Mouse (Mus musculus) forebrain, postnatal 0 days (tissue): ENCODE data around the gene Ythdc1. TPM values are rescaled to one million over a fixed set of nuclear protein-coding genes. Genes with fewer than 3 reads are reported as not detected.

ENCODE experiments used
- ATAC-seq: fragments of 200-750 bp; cut with Nextera tagmentation; 2 replicates; pipeline ENCODE4 v1.8.0; 2017; ENCODE audit warnings: mild to moderate bottlenecking, moderate library complexity
- DNase-seq: peaks from one replicate; pipeline ENCODE4 v3.0.0-alpha.2; 2015
- H3K27ac ChIP-seq: fragments of 300-500 bp; sonication (generic); 2 replicates; pipeline ENCODE4 v1.5.1; 2014; ENCODE audit warnings: low read depth, mild to moderate bottlenecking, antibody characterized with exemption, low read length, moderate library complexity, mixed read lengths
- H3K27me3 ChIP-seq: fragments of 300-500 bp; sonication (generic); 2 replicates; pipeline ENCODE4 v1.6.1; 2014; ENCODE audit warnings: mild to moderate bottlenecking, low read length, mixed read lengths; ENCODE audit not compliant: insufficient read depth
- H3K36me3 ChIP-seq: fragments of 300-500 bp; sonication (generic); 2 replicates; pipeline ENCODE4 v1.6.1; 2014; ENCODE audit warnings: mild to moderate bottlenecking, moderate library complexity; ENCODE audit not compliant: insufficient read depth
- H3K4me1 ChIP-seq: fragments of 300-500 bp; sonication (generic); 2 replicates; pipeline ENCODE4 v1.6.1; 2014; ENCODE audit warnings: antibody characterized with exemption; ENCODE audit not compliant: insufficient read depth
- H3K4me2 ChIP-seq: fragments of 300-500 bp; sonication (generic); 2 replicates; pipeline ENCODE4 v1.6.1; 2014; ENCODE audit warnings: low read depth, mild to moderate bottlenecking, moderate library complexity
- H3K4me3 ChIP-seq: fragments of 300-500 bp; sonication (generic); 2 replicates; pipeline ENCODE4 v1.5.1; 2014; ENCODE audit warnings: low read depth, low read length, mixed read lengths
- H3K9ac ChIP-seq: fragments of 300-500 bp; sonication (generic); 2 replicates; pipeline ENCODE4 v1.6.1; 2014; ENCODE audit warnings: mild to moderate bottlenecking
- H3K9me3 ChIP-seq: fragments of 300-500 bp; sonication (generic); 2 replicates; pipeline ENCODE4 v1.6.1; 2016; ENCODE audit warnings: low read length
- CTCF ChIP-seq: sonication (generic); IDR thresholded peaks from 2 replicates; pipeline ENCODE4 v1.5.1; 2016; ENCODE audit warnings: antibody characterized with exemption, control low read depth, low read depth
- WGBS: fragments of 180-500 bp; shearing (Covaris S2); extraction: QIAGEN DNeasy Blood & Tissue Kit; methylation state at CpG from one replicate; pipeline ENCODE4 v1.1.7; 2014; 5-methylcytosine and 5-hydroxymethylcytosine counted together
- polyA plus RNA-seq: library from polyadenylated mRNA; unstranded; fragments of >200 nt; fragmentation: Nextera tagmentation; extraction: Ambion mirVana; gene quantifications from 2 replicates; pipeline ENCODE4 v1.2.1, GENCODE M21; 2015
- total RNA-seq: library from RNA; depleted of rRNA; stranded (reverse); fragments of >200 nt; gene quantifications from 2 replicates; pipeline ENCODE4 v1.2.3, GENCODE M21; 2014; rRNA removed

Ythdc1 gene
- total RNA-seq (59.5 and 81.8 TPM in 2 replicates), polyA plus RNA-seq (20.6 and 28.3 TPM in 2 replicates)

DNA sequence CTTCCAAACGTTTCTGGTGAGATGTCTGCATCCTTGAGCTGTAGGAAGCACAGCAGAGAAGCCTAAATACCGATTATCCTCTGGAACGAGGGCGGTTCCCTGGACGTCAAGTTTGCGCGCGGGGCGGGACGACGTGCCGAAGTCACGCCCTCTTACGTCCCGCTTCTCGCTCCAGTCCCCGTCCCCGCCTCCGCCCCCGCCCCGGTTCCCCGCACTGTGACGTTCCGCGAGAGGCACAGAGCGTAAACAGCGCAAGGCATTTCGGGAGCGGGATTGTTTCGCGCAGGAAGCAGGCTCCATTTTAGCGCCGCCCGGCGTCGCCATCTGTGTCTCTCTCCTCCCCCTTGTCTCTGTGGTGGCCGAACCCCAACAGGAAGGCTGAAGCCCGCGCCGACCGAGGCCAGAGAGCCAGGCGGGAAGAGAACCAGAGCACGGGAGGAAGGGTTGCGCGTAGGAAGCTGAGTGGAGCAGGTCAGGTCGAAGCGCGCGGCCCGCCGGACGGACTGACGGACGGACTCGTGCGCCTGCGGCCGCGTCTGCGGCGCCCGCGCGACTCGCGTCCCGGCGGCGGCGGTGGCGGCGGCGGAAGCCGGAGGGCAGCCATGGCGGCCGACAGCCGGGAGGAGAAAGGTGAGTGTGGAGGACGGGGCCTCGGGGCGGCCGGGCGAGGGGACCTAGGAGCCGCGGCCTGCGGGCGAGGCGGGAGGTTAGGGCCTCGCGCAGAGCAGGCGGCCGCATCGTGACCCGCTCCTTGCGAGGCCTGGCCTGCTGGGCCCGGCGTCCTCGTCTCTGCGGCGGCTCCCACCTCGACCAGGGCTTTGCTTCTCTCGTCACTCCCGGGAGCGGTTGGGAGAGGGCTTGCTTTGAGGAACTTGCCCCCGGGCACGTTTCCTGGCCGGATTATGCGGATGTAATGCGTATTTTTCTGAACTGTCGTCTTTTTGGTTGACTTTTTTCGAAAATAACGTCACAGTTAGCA lies at the start of gene Ythdc1:
TSS of gene Ythdc1 (plus strand) at position 260 of the 979 bp plus-strand sequence.
- H3K9me3 ChIP-seq = no peaks in the 10 kb centered on the region
- WGBS = 2% methylated on average over 91 of the region's 111 CpGs
- H3K9ac ChIP-seq = peak within 1 kb of the TSS; percentile 93
- no peaks in the 10 kb centered on the region for H3K36me3 ChIP-seq
- peak within 1 kb of the TSS; percentile 99 for H3K27ac ChIP-seq
- ATAC-seq = peak; percentile 99
- TF ChIP-seq CTCF = peak; percentile 37
- no peaks in the 10 kb centered on the region for H3K27me3 ChIP-seq
- peak; percentile 97 for DNase-seq
- H3K4me1 ChIP-seq = peaks cover 11% of the 10 kb centered on the region; the same call in 1 of the 2 replicates
- H3K4me3 ChIP-seq = peak within 1 kb of the TSS; percentile 85
- peak within 1 kb of the TSS; percentile 58 for H3K4me2 ChIP-seq

DNA sequence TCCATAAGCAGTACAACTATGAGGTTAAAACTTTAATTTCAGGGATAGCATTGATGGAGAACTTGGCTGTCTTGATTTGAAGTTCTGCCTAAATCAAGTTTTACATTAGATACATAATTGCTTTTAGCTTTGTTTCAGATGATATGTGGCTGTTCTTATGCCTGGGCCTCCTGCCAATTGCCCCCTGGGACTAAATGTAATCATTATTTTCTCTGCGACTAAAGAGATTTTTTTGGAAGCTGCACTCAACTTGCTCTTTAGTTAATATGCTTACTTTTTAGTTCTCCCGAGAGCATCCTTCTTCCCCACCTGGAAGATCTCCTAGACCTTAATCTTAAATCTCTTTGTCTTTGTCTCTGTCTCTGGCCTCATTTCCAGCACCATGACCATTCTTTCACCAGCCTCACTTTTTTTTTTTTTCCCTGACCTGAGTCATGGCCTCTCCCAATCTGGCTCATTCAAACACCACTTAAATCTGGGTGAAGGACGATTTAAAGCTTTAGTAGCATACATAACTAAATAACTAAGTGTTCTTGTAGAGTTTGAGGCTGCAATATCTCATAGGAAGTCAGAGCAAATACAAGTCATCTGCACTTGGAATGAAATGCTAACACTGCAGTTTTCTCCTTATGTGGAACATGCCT lies 34.9 kb upstream of the Ythdc1 start:
- 34% methylated on average over 3 of the region's 3 CpGs for WGBS
- no peak for DNase-seq
- no peak for ATAC-seq

DNA sequence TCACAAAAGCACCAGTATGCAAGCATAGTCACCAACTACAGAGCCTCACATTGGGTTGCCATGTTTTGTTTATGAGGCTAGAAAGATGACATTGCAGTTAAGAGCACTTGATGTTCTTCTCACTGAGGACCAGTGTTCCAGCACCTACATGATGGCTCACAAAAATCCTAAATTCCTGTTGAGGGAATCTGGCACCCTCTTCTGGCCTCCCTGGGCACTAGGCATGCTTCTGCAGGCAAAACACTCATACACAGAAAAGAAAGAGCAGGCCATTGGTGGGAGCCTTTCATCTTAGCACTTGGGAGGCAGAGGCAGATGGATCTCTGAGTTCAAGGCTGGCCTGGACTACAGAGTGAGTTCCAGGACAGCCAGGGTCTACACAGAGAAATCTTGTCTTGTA lies 33.0 kb upstream of the Ythdc1 start:
- Histone ChIP-seq H3K27me3 (no peaks in the 10 kb centered on the region), H3K4me2 (no peak overlapping the region), H3K9me3 (no peaks in the 10 kb centered on the region), H3K27ac (no peak overlapping the region), H3K4me1 (no peaks in the 10 kb centered on the region), H3K4me3 (no peak overlapping the region), H3K36me3 (no peaks in the 10 kb centered on the region), H3K9ac (no peak overlapping the region)
- TF ChIP-seq CTCF = no peak
- DNase-seq (no peak), ATAC-seq (no peak)

More for the DNA sequence above, 34.9 kb upstream of the Ythdc1 start:
- Histone ChIP-seq H3K9me3 (no peaks in the 10 kb centered on the region), H3K9ac (no peak overlapping the region), H3K4me3 (no peak overlapping the region), H3K27me3 (no peaks in the 10 kb centered on the region), H3K36me3 (no peaks in the 10 kb centered on the region), H3K27ac (no peak overlapping the region), H3K4me2 (no peak overlapping the region), H3K4me1 (no peaks in the 10 kb centered on the region)
- no peak for TF ChIP-seq CTCF

DNA sequence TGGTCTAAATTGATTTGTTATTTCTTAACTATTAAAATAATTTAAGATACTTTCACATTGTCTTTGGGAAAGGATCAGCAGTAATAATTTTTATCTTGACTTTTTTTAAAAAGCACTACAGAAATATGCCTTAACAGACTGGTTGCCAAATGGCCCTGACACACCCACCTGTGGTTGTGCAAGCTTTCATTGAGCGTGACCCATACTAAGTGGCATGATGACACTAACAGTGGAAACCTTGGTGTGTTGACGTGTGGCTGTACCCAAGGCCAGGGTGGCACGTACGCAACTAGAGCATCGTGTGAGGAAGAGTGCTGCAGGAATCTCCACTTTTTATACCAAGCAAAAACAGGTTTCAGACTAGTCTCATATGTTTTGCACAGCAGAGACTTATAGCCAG lies 27.1 kb upstream of the Ythdc1 start:
- H3K4me3 ChIP-seq = no peak overlapping the region
- H3K27ac ChIP-seq = no peak overlapping the region
- no peak for TF ChIP-seq CTCF
- no peak overlapping the region for H3K9ac ChIP-seq
- no peaks in the 10 kb centered on the region for H3K9me3 ChIP-seq
- no peak overlapping the region for H3K4me2 ChIP-seq
- WGBS = 90% methylated on average over 5 of the region's 5 CpGs
- H3K27me3 ChIP-seq = no peaks in the 10 kb centered on the region
- no peaks in the 10 kb centered on the region for H3K4me1 ChIP-seq
- ATAC-seq (no peak), DNase-seq (no peak)
- H3K36me3 ChIP-seq = no peaks in the 10 kb centered on the region

DNA sequence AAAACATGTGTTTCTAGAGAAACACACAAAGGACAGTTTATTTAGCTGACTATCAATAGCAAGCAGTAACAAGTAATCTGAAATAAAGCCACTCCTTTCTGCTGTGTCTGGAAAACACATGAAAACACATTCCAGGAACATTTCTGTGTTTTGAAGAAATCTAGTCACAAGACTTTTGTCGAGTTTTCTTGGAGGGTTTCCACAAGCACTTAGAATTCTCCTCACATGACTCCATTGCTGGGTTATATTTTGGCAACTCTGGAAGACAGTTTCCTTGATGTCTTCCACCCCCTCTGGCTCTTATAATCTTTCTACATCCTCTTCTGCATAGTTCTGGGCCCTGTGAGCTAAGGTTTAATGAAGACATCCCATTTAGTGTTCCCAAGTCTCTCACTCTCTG lies 25.6 kb upstream of the Ythdc1 start:
- H3K27me3 ChIP-seq = no peaks in the 10 kb centered on the region
- DNase-seq (no peak), ATAC-seq (no peak)
- TF ChIP-seq CTCF = no peak
- no peaks in the 10 kb centered on the region for H3K4me1 ChIP-seq
- no peak overlapping the region for H3K9ac ChIP-seq
- no peak overlapping the region for H3K4me3 ChIP-seq
- H3K4me2 ChIP-seq = no peak overlapping the region
- H3K9me3 ChIP-seq = no peaks in the 10 kb centered on the region
- no peak overlapping the region for H3K27ac ChIP-seq
- 72% methylated on average over 1 of the region's 1 CpGs for WGBS
- no peaks in the 10 kb centered on the region for H3K36me3 ChIP-seq

GRCm38 (mm10) chr5:86783059-86783458 lies 21.0 kb upstream of the Ythdc1 start:
- WGBS = 69% methylated on average over 8 of the region's 8 CpGs
- Histone ChIP-seq H3K9me3 (no peaks in the 10 kb centered on the region), H3K4me2 (no peak overlapping the region), H3K4me1 (no peaks in the 10 kb centered on the region), H3K9ac (no peak overlapping the region), H3K27me3 (no peaks in the 10 kb centered on the region), H3K4me3 (no peak overlapping the region), H3K36me3 (no peaks in the 10 kb centered on the region), H3K27ac (no peak overlapping the region)
- ATAC-seq (no peak), DNase-seq (no peak)
- no peak for TF ChIP-seq CTCF

GRCm38 (mm10) chr5:86784205-86784604 lies 19.8 kb upstream of the Ythdc1 start:
- Histone ChIP-seq H3K9ac (no peak overlapping the region), H3K4me1 (no peaks in the 10 kb centered on the region), H3K9me3 (no peaks in the 10 kb centered on the region), H3K27me3 (no peaks in the 10 kb centered on the region), H3K4me2 (no peak overlapping the region), H3K27ac (no peak overlapping the region), H3K4me3 (no peak overlapping the region), H3K36me3 (no peaks in the 10 kb centered on the region)
- DNase-seq (no peak), ATAC-seq (no peak)
- TF ChIP-seq CTCF = no peak
- 63% methylated on average over 1 of the region's 1 CpGs for WGBS
